Mouse (Mus musculus) right cerebral cortex, adult 2 months (tissue): ENCODE measurements at regions not wholly inside any gene's neighbourhood (a gene's known extent, or its start where the extent isn't known, plus 50 kb on each side); places are given as distances from the start of the nearest gene placed in this dataset.

Source experiments
- DNase-seq, 2 experiments: peaks; one replicate each; pipeline ENCODE4 v3.0.0; 2021 to 2022; ENCODE audit warnings: low spot score in 2 of 2

- DNase-seq = no peak
Observed at GRCm38 (mm10) chr5:4597471-4597870, 160.4 kb downstream of the Fzd1 start.

DNA sequence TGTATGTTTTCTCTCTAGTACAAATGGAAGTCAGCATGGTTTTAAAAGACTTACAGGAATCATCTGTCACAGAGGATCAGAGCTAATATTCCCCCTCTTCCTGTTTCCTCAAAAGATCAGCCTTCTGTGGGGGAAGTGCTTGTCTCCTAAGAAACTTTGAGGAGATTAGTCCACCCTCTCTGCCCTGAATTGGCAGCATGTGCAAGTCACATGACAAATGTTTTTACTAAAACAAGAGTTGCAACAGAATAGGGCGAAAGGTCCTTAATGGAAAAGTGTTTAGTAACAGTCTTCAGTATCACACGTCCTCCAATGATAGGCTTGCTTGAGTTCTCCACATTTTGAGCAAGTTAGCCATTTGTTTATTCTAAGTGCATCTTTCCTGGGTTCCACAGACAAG lies 162.8 kb downstream of the Fzd1 start:
- DNase-seq = no peak

DNA sequence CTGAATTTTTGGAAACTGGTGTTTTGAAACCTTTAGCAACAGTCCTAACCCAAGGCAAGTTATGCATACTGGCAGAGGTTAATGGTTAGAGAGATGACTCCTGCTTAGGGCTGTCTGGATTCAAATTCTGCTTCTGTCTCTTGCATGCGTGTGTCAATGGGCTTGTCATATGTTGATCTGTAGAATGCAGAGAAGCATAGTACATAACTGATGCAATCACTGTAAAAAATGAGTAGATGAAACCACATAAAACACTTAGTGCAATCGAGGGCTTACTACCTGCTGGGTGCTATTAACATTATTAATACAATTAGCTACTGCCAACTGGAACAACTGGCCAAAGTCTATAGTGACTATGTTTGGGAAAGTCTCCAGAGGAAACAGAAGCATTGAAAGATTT lies 163.3 kb downstream of the Fzd1 start:
- DNase-seq = no peak

- no peak for DNase-seq
Observed at GRCm38 (mm10) chr5:4593638-4594381, 164.0 kb downstream of the Fzd1 start.

DNA sequence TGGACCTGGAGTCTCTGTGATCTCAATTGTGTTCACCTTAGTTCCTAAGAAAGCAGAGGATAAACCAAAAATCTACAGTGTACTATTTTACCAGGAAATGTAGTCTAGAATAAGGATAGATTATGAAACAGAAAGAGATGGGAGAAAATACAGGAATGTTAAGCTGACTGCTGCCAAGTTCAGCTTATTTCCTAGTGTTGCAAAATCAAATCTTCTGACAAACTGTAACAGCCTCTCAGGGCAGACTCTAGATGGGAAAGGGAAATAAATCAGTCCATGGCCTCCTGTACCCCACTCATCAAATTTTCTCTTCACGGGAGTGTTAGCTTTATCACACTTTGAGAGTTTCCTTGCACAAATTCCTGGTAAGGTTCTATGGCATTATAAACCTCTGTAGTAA lies 166.1 kb downstream of the Fzd1 start:
- no peak for DNase-seq

- no peak for DNase-seq
Observed at GRCm38 (mm10) chr5:4582702-4583475, 174.9 kb downstream of the Fzd1 start.

DNA sequence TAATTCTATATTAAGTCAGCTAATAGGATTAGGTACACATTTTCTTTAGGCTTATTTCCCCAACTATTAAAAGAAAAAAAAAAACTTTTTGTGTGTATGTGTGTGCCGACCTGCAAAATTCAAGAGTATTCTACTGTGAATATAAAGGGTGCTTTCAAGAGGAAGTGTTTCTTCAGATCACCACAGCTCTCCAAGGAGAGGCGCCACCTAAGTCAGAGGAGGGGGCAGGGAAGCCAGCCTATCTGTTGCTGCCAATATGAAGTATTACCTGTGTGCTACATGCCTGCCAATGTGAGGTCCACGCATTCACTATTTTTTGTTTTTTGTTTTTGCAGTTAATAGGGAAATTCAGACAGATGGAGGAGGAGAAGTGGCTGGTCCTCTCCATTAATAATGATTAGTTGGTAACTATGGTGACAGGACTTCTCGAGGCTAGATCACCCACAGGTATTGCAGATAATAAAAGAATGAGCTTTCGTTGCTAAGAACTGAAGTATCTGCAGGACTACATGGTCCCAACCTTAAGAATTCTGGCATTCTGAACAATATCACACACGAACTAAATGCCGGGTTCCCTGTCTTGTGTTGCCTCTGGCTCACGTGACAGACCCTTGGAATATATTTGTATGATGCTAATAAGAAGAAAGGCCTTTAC lies 177.5 kb downstream of the Fzd1 start:
- DNase-seq = no peak

DNA sequence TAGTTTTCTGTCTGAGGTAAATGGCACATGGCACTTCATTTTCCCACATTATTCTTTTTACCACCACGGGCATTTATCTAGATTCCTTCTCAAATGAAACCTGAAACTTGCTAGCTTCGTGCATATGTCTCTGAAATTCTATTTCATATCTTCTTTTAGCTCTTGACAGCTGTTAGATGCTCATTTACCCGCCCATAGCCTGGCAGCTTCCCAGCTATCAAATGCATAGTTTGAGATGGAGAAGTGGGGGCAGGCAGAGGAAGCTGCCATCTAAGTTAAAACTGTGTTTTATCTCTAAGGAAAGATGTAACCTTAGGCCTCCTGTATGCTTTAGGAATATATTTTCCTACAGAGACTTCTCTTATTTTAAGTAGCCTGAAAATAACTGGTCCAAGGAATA lies 179.0 kb downstream of the Fzd1 start:
- DNase-seq = peak; percentile 75 to 80

DNA sequence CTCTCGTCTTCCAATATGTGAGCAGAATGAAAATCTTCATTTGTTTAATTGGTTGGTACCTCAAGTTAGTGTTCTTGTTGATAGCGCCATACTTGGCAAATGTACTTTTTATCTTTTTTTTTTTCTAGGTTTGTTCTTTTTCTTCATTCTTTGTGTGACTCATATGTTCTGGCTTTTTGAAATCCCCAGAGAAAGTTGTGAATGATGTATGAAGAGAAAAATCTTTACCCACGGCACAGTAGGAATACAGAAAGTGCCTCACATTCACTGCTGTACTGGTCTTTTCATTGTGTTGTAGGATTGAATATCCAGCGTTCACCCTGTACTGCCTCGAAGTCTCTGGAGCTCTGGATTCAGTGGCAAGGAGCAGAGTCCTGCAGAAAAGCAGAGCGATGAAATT lies 180.7 kb downstream of the Fzd1 start:
- no peak for DNase-seq

DNA sequence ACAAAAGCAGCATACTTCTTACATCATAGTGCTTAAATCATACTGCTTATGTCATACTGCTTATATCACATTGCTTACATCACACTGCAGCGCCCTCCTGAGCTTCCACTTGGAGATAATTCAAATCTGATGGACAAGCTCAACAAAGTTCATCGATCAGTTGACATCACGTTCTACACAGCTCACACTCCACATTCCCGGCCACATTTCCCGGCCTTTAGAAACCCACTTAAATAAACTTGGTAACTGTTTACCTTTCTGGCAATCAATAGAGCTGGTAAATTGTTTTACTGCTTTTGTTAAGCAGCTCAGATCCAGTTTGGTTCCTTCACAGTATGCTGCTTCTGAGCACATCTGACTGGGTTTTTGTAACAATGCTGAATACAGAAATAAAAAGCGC lies 194.0 kb downstream of the Fzd1 start:
- DNase-seq = no peak

- no peak for DNase-seq
Observed at GRCm38 (mm10) chr5:4561661-4562060, 196.2 kb downstream of the Fzd1 start.

GRCm38 (mm10) chr5:4561139-4561470 lies 196.7 kb downstream of the Fzd1 start:
- DNase-seq = no peak

DNA sequence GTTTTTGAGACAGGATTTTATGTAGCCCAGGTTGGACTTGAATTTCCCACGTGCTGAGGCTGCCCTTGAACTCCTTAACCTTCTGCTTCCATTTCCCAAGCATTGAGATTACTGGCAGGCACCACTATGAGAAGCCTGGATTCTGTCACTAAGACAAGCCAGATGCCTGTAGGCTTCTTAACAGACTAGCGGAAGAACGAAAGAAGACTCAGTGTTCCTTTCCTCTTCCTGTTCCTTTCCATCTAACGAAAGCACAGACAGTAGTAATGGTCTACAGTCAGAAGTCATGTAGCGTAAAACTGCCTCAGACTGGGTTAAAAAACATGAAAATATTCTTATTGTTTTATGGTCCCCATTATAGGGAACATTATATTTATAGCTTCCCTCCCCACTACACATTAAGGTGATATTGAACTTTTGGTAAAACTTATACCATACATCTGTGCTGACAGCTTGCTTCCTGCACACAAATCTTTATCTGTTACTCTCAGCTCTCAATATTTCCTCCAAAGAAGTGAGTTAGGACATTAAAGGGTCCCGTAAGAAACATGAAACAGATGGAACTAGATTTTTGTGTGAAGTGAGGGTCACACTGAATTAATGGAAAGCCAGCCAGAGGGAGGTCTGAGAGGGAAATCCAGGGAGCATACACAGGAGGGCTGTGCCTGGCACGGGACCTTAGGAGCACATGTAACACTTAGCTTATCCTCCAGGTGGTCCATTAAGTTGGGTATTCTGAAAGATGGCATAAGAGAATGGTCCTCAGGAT lies 197.3 kb downstream of the Fzd1 start:
- DNase-seq = no peak

DNA sequence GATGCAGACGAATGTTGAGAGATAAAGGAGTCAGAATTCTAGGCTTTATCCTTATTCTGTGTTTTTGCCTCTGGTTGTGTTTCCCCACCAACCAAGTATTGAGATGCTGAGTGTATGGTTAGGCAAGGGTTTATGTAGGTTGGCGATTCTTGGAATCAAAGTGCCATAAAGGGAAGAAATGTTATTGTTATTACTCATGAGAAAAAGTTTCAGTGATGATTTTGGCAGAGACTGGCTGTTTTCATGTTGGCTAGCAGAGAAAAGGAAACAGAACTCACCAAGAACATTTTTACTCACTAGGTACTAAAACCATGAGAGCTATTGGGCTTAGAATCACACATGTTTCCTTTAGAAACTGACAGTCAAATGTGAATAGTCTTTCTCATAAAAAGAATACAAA lies 202.9 kb downstream of the Fzd1 start:
- DNase-seq = no peak

- no peak for DNase-seq
Observed at GRCm38 (mm10) chr5:4538572-4538971, 219.3 kb downstream of the Fzd1 start.

GRCm38 (mm10) chr5:4536790-4537189 lies 221.0 kb downstream of the Fzd1 start:
- DNase-seq = no peak

- DNase-seq = no peak
Observed at GRCm38 (mm10) chr5:4535951-4536350, 221.9 kb downstream of the Fzd1 start.

GRCm38 (mm10) chr5:4534512-4534911 lies 223.3 kb downstream of the Fzd1 start:
- no peak for DNase-seq

- DNase-seq = no peak
Observed at GRCm38 (mm10) chr5:4530236-4531067, 227.4 kb downstream of the Fzd1 start.

DNA sequence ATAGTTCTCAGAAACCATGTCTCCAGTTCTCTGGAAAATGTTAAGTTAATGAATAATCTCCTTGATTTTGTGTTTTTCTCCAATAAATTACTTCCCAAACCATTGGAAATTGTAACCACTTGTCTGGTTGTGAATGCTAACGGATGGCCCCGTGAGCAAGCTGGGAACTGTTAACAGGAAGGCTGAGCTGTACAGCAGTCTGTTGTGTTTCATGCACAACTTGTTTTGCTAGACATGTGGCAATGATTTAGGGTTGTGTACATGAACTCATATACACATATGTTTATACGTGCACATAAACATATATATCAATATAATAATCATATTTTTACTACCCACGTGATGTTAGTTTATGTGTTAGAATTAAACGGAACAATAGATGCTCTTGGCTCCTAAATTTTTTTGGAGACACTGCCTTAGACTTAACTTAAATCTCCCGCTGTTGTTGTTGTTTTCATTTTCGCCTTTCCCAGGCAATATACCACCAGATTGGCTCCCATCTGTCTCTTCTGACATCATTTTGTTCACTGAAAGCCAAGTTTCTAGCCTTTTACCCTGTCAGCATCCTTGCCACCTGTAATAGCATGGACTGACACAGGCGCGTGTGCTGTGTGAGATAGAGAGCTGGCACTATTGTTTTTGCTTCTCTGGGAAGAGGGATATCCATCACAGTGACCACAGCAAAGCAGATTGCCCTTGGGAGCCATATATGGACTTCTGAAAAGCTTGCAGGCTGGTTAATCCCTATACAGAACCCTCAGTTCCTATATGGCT lies 231.6 kb downstream of the Fzd1 start:
- no peak for DNase-seq

DNA sequence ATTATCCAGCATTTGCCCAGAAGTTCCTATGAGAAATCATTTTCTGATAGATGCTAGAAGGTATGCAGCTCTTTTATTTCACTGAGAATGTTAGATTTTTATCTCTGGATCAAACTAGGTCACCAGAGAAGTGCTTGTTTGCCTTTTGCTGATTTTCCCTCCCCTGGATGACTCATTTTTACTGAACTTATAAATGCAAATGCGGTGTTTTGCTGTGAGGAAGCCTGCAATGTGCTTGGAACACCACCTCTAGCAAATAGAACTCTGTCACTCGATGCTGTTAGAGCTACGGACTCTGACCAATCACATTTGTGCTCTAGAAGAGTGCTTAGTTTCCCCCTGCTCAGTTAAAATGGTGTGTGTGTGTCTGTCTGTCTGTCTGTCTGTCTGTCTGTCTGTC lies 257.2 kb downstream of the Fzd1 start:
- DNase-seq = no peak
